Mouse (Mus musculus): ENCODE data around the gene 2010003K11Rik. TPM values are rescaled to one million over a fixed set of nuclear protein-coding genes. Genes with fewer than 3 reads are reported as not detected.
A peak's percentile ranks its signal among the peaks of the same experiment; 100 is the strongest.
"Not testable (repeated sequence)": the region's sequence is repeated elsewhere in the genome, so short reads cannot be mapped to it uniquely, and the experiment has no call there.

The 2010003K11Rik gene
- total RNA-seq, 2 experiments from 2014 or later = not detected

GRCm38 (mm10) chr19:4474739-4475138, 23.6 kb downstream of the 2010003K11Rik start:
- no peak for DNase-seq
- intact Hi-C loops (cut with DNase I; ENCODE audit: low total_unique reads) = no loop called here

- DNase-seq = no peak
- intact Hi-C loops (cut with DNase I; ENCODE audit: low total_unique reads) = no loop called here
Observed at GRCm38 (mm10) chr19:4473549-4473948, 24.8 kb downstream of the 2010003K11Rik start.

- intact Hi-C loops (cut with DNase I; ENCODE audit: low total_unique reads) = no loop called here
- no peak for DNase-seq
Observed at GRCm38 (mm10) chr19:4468363-4468762, 30.0 kb downstream of the 2010003K11Rik start.

- no peak for DNase-seq
- intact Hi-C loops (cut with DNase I; ENCODE audit: low total_unique reads) = no loop called here
Observed at GRCm38 (mm10) chr19:4464666-4465065, 33.7 kb downstream of the 2010003K11Rik start.

- intact Hi-C loops (cut with DNase I; ENCODE audit: low total_unique reads) = no loop called here
- no peak for DNase-seq
Observed at GRCm38 (mm10) chr19:4461981-4462380, 36.4 kb downstream of the 2010003K11Rik start.

- intact Hi-C loops (cut with DNase I; ENCODE audit: low total_unique reads) = no loop called here
- peak; percentile 27 for DNase-seq
Observed at GRCm38 (mm10) chr19:4456227-4456626, 42.2 kb downstream of the 2010003K11Rik start.

GRCm38 (mm10) chr19:4455071-4455800, 43.1 kb downstream of the 2010003K11Rik start:
- DNase-seq = no peak
- intact Hi-C loops (cut with DNase I; ENCODE audit: low total_unique reads) = no loop called here

GRCm38 (mm10) chr19:4454040-4454439, 44.3 kb downstream of the 2010003K11Rik start:
- intact Hi-C loops (cut with DNase I; ENCODE audit: low total_unique reads); DNase-seq: not testable (repeated sequence)

GRCm38 (mm10) chr19:4452525-4452924, 45.9 kb downstream of the 2010003K11Rik start:
- DNase-seq = no peak
- intact Hi-C loops (cut with DNase I; ENCODE audit: low total_unique reads) = no loop called here

- intact Hi-C loops (cut with DNase I; ENCODE audit: low total_unique reads) = no loop called here
- no peak for DNase-seq
Observed at GRCm38 (mm10) chr19:4451965-4452364, 46.4 kb downstream of the 2010003K11Rik start.

- intact Hi-C loops (cut with DNase I; ENCODE audit: low total_unique reads) = no loop called here
- no peak for DNase-seq
Observed at GRCm38 (mm10) chr19:4451098-4451497, 47.3 kb downstream of the 2010003K11Rik start.

GRCm38 (mm10) chr19:4450666-4451065, 47.7 kb downstream of the 2010003K11Rik start:
- intact Hi-C loops (cut with DNase I; ENCODE audit: low total_unique reads) = no loop called here
- DNase-seq = no peak

GRCm38 (mm10) chr19:4449230-4449629, 49.2 kb downstream of the 2010003K11Rik start:
- intact Hi-C loops (cut with DNase I; ENCODE audit: low total_unique reads) = no loop called here
- DNase-seq = no peak

GRCm38 (mm10) chr19:4447445-4447844, 50.9 kb downstream of the 2010003K11Rik start:
- intact Hi-C loops (cut with DNase I; ENCODE audit: low total_unique reads) = no loop called here
- DNase-seq = no peak

Other genes starting within 250 kb of the 2010003K11Rik start
- gene Ssh3, start 229.4 kb downstream of the 2010003K11Rik start, total RNA-seq (2021) = 1 to 10 TPM; 2.6 to 4.4 TPM
- under 1 TPM; 0.62 to 0.90 TPM for gene Ankrd13d, start 215.4 kb downstream of the 2010003K11Rik start, total RNA-seq (2021)
- gene Grk2, start 192.4 kb downstream of the 2010003K11Rik start, total RNA-seq (2021) = 10 to 100 TPM; 31.8 to 36.4 TPM
- 10 to 100 TPM; 27.7 to 29.0 TPM for gene Kdm2a, start 100.3 kb downstream of the 2010003K11Rik start, total RNA-seq (2021)
- 1 to 10 TPM; 1.0 to 2.0 TPM for gene Rhod, start 59.2 kb downstream of the 2010003K11Rik start, total RNA-seq (2021)
- 1 to 10 TPM; 2.1 to 5.4 TPM for gene Syt12, start 21.1 kb downstream of the 2010003K11Rik start, total RNA-seq (2021)
- gene Pcx, start 11.9 kb upstream of the 2010003K11Rik start, total RNA-seq (2021) = 10 to 100 TPM; 16.1 to 17.4 TPM
- 1 to 10 TPM; 2.3 to 3.2 TPM for gene Lrfn4, start 117.1 kb upstream of the 2010003K11Rik start, total RNA-seq (2021)
- gene Rce1, start 127.1 kb upstream of the 2010003K11Rik start, total RNA-seq (2021) = 1 to 10 TPM; 5.8 to 7.1 TPM
- under 1 TPM; 0.12 to 0.71 TPM for gene Gm960, start 200.1 kb upstream of the 2010003K11Rik start, total RNA-seq (2021)
- under 1 TPM; 0.23 to 0.40 TPM for gene Sptbn2, start 212.6 kb upstream of the 2010003K11Rik start, total RNA-seq (2021)